Mouse (Mus musculus) lung, postnatal 4 days (tissue): ENCODE data around the gene Pi4kb.
"Not testable (repeated sequence)": the region's sequence is repeated elsewhere in the genome, so short reads cannot be mapped to it uniquely, and the experiment has no call there.

Source experiments
- DNase-seq, 2 experiments: peaks; one replicate each; pipeline ENCODE4 v3.0.0; 2021

Gene Pi4kb

DNA sequence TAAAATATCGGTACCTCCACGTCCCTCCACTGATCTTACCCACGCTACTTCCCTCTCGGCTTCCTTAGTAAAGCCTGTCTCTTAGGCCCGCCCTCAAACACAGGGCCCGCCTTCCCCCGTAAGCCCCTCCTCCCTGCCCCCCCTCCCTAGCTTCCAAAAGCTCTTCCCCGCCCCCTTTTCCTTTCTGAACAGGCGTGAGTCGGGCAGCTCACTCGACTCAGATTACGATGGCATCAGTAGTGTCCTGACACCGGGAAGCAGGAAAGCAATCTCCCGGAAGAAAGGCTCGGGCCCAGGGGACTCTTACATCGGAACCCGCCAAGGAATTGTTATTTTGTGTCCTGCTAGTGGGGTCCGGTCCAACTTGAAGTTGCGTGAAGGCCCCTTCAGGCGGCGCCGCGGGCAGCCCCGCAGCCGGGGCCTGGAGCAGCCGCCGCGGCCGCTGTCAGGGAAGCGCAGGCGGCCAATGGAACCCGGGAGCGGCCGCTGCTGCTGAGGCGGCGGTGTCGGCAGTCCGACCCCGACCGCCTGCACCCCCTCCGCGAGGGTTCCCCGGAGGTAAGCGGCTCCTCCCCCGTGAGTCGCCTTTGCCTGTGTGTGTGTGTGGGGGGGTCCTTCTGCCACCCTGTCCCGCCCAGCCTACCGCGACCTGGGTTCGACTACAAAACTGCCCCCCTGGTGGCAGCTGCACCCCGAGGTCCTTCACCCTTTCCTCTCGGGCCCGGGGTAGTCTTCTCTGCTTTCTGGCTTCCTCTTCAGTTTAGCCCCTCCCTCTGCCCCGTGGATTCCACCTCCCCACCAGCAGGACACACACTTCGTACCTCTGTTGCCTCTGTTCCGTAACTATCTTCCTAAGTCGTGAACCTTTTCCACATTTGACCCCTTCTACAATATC lies at the start of gene Pi4kb:
Gene Pi4kb (plus strand): TSS at position 204 of the 895 bp plus-strand sequence.
- peak; percentile 88 to 90 for DNase-seq

DNA sequence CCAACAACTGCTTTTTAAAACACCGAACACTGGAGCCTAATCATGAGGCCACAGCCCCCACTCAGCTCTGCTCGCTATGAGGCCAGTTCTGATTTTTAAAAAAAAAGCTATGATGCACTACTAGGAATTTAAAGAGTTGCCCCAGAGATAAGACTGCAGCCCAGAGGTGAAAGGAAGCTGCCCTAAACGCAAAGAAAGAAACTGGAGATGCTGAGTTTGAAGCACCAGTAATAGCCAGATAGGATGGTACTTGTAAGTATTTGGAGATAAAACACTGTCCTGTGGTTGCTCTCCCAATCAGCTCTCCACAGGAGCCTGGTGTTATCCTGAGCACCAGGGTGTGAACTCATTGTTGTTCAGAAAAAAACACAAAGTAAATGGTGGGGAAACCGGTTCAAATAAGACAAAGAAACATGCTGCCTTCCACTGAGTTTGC lies 48.2 kb upstream of the Pi4kb start:
- not testable (repeated sequence) for DNase-seq

DNA sequence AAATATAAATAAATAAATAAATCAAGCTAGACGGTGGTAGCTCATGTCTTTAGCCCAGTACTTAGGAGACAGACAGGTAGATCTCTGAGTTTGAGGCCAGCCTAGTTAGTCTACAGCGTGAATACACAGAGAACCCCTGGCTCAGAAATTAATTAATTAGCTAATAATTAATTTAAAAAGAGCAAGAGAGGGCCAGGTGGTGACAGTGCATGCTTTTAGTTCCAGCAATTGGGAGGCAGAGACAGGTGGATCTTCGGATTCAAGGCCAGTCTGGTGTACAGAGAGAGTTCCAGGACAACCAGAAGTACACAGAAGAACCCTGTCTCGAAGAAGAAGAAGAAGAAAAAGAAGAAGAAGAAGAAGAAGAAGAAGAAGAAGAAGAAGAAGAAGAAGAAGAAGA lies 45.6 kb upstream of the Pi4kb start:
- not testable (repeated sequence) for DNase-seq

DNA sequence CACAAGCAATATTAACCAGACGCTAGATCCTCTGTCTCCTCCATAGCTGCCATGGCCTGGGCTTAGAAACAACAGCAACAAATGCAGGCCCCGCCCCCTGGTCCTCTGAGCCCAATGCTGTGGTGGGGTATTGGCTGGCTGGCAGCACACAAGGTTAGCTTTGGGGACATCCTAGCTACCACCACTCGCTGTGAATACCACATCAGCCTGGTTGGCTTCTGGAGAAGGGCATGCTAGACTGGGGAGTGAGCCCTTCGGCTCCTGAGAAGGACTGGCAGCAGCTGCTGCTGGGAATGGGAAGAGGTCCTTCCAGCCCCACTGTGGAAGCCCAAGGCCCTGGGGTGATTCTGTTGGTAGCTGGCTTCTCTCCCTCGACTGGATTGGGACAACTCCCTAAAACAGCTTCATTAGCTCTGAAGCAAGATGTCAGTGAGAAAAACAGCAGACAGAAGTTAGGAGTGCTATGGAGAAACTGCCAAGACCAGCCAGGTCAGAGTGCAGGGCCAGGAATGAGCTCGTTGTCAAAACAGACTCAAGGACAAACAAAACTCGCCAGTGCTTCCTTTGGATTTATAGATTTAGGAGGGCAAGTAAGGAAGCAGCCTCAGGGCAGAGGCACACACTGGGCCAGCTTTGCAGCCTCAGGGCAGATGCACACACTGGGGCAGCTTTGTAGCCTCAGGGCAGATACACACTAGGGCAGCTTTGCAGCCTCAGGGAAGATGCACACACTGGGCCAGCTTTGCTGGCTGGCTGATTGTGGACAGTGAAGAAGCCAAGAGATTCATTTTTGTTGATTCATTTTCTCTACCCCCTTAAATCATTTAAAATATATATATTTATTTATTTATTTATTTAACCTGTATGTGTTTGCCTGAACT lies 43.9 kb upstream of the Pi4kb start:
- DNase-seq, result peak; percentile 46 to 77

DNA sequence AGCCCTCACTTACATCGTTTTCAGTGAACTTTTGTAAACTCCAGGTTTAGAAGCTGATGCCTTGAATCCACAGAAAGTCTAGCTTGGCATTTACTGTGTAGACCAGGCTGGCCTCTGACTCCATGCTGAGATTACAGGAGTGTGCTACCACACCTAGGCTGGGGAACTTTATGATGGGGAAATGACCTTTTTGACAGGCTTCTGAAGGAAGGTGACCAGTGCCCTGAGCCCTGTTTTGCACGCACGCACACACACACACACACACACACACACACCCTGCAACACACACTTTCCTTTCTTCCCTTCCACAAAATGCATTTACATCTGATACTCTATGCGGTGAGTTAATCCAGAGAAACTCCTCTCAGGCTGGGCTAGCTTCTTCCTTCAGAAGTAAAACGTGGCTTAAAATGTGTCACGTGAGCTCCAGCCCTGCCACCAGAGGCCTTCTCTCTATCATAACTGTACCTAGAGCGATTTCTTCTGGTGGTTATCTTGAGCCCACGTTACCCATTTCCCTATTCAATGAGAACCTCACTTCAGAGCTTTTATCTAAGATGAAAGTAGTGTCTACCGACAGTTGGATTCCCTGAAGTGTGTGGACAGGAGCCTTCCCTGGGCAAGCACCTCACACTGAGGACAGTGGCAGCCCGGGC lies 43.0 kb upstream of the Pi4kb start:
- not testable (repeated sequence) for DNase-seq

DNA sequence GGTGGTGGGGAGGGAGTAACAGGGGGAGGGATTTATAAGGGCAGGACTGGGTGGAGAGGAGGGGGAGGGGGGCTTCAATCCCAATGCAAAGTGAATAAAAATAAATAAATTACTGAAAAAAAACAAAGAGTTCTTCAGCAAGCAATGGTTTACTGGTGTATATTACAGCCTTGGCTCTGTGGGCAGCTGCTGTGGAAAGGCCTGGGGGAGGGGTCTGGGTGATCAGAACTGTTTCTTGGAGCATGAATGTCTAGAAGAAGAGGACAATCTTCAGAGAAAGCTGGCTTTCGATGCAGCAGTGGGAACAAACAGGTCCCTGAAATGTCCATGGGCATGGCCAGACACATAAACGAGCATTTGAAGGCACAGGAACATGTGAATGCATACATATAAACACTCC lies 42.3 kb upstream of the Pi4kb start:
- DNase-seq, result peak in 1 of 2 experiments; percentile 39

DNA sequence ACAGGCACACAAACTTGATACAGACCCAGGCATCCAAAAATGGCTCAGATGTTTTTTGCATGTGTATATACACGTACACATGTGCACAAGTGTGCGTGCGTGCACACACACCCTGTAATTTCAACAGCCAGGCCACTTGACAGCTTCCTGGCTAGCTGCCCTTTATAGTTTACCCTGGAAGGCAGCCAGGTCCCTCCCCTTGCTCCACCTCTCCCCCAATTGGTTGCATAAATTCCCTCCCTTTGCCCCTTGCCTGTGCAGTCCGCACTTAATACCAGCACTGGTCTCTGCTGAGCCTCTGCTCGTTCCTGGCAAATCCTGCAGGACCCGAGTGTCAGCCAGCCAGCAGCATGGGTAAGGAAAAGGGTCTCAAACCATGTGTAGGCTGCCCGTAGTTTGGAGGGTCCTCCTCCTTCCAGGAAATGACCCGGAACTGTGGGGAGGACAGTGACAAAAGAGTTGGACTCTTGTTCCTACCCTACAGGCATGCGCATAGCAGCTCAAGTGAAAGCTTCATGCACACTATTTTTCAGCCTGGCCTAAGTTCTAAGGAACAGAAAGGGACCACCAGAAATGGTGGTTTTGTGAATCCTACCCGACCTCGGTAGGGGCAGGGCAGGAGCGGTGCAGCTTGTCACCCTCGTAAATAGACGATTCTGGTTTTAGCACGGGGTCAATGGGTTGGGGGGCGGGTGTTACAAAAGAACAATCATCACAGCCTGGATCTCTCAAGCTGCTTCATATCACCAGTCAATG lies 41.5 kb upstream of the Pi4kb start, which contains the start of gene Selenbp1:
Gene Selenbp1 (plus strand): TSS at position 248 of the 756 bp plus-strand sequence.
- DNase-seq, result peak; percentile 95 to 96

DNA sequence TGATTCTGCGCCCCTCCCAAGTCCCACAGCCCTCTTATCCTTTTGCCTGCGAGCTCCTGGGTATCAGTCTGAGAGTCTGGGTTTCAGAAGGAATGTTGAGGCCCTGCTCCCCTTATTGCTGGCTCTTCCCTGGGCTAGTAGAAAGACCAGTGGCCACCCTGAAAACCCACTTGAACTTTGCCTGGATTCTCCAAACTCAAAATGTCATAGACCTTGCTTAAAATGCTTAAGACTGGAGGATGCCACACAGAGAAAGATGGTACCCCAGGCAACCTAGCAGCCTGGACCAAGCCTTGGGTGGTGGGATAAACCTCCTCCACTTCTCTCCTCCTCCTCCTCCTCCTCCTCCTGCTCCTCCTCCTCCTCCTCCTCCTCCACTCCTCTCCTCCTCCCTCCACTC lies 40.9 kb upstream of the Pi4kb start:
- not testable (repeated sequence) for DNase-seq

DNA sequence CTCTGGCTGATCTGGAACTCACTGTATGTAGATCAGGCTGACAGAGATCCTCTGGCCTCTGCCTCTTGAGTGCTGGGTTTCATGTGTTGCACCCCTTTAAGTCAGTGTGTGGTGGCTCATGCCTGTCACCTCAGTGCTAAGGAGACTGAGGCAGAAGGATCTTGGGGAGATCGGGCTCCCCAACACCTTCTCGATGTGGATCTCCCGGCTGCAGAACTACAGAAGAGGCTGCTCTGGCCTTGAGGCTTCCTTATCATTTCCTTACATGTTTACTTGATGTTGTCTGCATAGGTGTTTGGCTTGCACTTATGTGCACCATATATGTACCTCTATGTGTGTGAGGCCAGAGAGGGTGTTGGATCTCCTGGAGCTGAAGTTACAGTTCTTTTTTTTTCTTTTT lies 40.0 kb upstream of the Pi4kb start:
- DNase-seq, result not testable (repeated sequence)

DNA sequence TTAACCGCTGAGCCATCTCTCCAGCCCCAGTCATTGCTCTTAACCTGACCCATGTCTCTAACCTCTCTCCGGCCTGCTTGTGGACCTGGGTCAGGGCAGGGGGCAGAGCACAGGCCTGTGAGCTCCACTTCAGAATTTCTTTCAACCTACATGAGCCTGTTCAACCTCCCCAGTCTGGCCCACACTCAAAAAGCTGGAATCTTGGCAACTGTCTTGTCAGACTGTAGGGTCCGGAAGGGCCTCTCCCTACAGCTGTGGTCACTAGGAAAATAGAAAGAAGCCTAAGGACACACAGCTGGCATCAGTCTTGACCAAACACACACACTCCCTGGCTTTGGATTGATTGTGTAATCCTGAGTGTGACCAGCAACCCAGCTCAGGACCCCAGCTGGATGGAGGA lies 39.2 kb upstream of the Pi4kb start:
- DNase-seq, result peak; percentile 79 to 88

DNA sequence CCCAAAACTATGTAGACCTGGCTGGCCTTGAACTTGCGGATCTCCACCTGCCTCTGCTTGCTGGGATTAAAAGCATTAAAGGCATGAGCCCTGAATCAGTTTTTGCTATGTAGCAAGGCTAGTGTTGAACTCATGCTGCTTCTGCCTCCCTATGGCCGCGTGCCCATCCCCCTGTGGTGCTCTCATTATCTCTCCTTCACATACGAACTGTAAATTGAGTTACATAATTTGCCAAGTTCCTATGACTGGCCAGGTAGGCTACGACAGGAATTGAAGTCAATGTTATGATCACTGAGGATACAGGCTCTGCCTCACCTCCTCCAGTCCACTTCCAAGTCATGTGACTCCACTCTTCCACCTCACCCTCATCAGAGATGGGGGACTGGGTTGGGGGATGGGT lies 38.4 kb upstream of the Pi4kb start:
- not testable (repeated sequence) for DNase-seq

DNA sequence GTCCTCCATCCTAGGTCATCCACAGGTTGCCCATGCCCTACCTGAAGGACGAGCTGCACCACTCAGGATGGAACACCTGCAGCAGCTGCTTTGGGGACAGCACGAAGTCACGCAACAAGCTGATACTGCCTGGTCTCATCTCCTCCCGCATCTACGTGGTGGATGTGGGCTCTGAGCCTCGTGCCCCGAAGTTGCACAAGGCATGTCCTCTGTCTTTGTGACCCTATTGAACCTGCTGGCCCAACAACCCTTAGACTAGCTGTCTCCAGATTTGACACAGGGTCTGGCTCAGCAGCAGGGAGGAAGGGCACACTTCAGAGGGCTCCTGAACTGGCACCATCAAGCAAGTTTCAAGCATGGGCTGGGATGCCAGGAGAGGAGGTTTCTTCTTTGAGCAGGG lies 37.3 kb upstream of the Pi4kb start:
- not testable (repeated sequence) for DNase-seq

DNA sequence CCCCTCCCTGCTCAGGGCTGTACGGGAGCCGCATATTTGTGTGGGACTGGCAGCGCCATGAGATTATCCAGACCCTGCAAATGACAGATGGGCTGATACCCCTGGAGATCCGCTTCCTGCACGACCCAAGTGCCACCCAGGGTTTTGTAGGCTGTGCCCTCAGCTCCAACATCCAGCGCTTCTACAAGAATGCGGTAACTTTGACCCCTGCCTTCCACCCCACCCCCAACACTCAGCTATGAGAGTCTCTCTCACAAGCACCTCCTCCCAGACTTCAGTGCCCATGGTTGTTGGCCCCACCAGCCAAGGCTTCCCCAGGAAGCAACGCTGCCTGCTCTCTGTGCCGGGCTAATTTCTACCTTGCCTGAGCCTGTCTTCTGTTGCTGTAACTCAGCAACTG lies 34.5 kb upstream of the Pi4kb start:
- not testable (repeated sequence) for DNase-seq

DNA sequence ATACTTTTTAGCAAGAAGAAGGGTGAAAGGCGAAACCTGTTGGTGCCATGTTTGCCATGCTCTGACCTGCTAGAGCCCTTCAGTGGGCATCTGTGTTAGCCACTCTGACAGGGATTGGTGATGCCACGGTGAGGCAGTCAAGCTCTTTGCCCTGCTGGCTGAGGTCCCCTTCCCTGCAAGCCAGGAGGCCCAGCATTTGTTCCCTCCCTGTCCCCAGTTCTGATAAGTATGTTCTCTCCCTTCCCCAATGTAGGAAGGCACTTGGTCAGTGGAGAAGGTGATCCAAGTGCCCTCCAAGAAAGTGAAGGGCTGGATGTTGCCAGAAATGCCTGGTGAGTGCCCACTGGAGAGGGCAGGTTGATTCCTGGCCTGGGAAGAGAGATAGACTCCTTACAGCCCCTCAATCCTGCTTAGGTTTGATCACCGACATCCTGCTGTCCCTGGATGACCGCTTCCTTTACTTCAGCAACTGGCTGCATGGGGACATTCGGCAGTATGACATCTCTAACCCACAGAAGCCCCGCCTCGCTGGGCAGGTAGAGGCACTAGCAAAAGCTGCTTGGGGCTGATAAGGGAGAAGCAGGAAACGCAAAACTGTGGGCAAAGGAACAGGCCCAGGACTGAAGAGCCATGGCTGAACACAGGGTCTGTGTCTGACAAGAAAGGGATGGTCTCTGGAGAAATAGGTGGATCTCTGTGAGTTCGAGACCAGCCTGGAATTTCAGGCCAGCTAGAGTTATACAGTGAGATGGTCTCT lies 32.1 kb upstream of the Pi4kb start:
- DNase-seq, result not testable (repeated sequence)

DNA sequence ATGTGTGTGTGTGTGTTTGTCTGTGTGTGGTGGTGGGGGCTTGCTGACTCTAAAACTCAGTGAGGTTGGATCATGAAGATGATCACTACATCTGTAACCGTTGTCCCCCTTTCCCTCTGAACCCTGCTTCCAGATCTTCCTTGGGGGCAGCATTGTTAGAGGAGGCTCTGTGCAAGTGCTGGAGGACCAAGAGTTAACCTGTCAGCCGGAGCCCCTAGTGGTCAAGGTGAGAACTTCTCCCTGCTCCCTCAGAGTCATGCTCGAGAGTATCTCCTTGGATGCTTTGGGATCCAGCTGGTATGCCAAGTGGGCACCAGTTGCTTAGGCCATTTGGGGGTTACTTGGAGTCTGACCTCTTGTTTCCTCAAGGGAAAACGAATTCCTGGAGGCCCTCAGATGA lies 30.8 kb upstream of the Pi4kb start:
- DNase-seq, result not testable (repeated sequence)

DNA sequence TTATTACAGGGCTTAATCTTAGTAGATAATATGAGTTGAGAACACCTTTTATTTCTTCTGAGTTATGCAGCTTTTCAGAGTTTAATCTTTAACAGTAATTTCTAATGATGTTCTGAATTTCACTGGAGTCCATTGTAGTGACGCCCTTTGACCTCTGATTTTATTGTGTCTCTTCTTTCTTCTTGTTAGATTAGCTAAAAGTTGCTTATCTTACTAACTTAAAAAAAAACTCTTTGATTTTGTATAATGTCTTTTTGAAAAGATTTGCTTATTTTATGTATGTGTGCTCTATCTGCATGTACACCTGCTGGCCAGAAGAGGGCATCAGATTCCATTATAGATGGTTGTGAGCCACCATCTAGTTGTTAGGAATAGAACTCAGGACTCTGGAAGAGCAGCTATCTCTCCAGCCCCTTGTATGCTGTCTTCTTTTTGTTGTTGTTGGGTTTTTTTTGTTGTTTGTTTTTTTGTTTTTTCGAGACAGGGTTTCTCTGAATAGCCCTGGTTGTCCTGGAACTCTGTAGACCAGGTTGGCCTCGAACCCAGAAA lies 26.4 kb upstream of the Pi4kb start:
- DNase-seq, result no peak

DNA sequence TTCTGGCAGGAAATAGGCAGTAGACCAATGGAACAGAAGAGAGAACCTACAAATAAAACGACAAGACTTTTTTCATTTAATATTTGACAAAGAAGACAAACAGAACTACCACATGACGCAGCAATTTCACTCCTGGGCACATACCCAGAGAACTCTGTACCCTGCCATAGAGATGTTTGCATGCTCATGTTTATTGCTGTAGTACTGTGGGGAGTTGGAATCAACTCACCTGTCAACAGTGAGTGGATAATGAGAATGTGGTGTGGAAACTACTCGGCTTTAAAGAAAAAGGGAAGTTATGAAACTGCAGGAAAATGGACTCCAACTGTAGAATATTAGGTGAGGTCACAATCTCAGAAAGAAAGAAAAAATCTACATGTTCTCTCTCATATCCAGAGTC lies 24.9 kb upstream of the Pi4kb start:
- DNase-seq, result no peak

DNA sequence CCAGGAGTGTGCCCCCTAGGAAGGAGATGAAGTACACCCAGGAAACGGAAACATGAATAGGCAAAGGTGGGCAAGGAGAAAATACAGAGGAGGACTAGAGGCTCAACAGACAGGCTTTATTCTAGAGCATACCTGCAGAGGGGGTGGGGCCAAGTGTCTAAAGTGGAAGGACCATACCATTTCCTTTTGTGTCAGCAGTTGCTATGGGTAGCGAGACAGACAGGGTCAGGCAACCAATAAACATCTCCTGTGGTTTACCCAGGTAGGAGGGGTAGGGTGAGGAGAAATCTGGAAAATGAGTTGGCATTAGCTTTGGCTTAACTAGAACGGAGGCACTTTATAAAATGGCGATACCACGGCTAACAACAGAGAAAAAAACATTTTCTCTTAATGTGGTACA lies 21.7 kb upstream of the Pi4kb start:
- DNase-seq, result peak; percentile 65 to 71

DNA sequence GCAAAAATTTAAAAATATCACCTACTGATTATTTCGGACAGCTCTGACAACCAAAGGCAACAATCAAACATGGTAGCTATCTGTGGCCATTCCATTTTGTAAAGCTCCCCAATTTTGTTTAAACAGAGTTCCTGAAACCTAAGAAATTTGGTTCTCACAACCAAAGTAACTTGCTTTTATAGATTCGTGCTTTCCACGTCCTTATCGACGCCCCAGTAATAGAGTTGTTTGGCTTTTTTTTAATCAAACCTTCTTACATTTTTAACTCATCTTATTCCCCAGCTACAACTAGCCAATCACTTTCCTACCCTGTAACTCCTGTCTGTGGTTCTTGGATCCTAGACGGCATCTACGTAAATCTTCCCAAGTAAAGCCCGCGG lies 21.2 kb upstream of the Pi4kb start:
- DNase-seq, result no peak

DNA sequence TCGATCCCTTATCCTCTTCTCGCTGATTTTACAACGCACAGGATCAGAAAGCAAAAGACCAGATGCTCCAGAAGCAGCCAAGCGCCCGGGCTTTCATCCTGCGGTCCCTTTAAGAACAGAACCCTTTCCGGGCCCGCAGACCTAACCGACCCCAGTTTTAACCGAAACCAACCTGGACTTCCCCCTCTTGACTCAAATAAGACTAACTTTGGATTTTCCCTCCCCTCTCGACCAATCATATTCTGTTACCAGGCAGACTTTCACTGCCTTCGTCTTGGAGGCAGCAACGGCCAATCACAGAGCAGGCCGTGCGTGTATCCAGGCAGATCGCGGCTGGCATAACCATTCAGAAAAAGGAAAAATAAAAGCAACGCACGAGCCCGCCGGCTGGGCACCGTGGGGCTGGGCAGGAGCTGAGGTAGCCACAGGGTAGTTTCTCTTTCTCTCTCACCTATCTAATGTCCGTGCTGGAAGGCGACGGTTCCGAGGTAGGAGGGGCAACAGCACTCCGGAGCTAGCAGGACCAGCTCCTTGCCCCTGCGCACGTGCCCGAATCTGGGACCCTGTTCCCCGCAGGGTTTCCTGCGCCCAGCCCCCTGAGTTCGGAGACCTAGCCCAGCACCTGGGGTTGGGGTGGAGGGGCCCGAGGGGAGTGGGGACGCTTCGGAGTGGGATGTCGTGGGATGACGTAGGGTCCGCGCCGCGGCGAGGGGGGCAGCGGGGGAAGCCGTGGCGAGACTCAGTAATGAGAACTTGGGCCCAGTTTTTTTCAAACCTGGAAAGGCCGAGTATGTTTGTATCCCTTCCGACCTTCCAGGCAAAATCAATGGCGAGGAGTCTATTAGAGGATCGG lies 20.5 kb upstream of the Pi4kb start, which contains the start of gene Rfx5:
Gene Rfx5 (plus strand): TSS at position 312 of the 853 bp plus-strand sequence.
- DNase-seq, result peak; percentile 95
